ENCODE assay signal across 11 mouse cellular contexts in the genomic region with DNA sequence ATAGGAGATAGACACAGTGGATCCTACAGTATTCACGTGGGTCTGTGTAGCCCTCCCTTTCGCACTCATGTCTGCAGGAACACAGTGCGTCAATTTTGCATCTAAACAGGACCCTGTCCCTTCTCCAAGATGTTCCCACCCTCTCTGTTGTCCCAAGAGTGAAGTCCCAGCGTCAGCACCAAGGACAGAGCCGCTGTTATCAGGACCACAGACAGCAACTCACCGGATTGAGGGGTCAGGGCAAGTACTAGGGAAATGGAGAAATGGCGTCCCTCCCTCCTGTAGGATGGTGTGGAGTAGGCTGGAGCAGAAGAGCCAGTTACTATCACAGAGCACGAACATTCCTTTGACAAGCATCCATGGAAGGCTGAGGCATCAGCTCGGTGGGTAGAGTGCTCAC. TPM values are rescaled to one million over a fixed set of nuclear protein-coding genes. Genes with fewer than 3 reads are reported as not detected.
DNase-seq lines count a peak whose midpoint lies in the region; ATAC-seq and TF ChIP-seq lines count a peak whose summit lies in the region.
"Had no signal": no experiment of that assay in that cellular context is flagged by ENCODE, and none has a peak within 500 bp of the region (broad histone marks: within the 10 kb centered on the region; RNA-seq: fewer than 3 reads in every experiment).

No protein-coding gene starts in this region.

- WGBS in kidney, embryonic 16.5 days = 23% methylated on average over 9 of the region's 9 CpGs

- H3K4me2 ChIP-seq in kidney, embryonic 16.5 days (replicated peaks; ENCODE audit: low read depth, low read length) = no peak overlapping the region

- no peaks in the 10 kb centered on the region for H3K36me3 ChIP-seq in kidney, embryonic 16.5 days (ENCODE audit: insufficient read depth, low read length)
- no peaks in the 10 kb centered on the region for H3K36me3 ChIP-seq in ES-Bruce4 (ENCODE audit: control insufficient read depth, insufficient read depth, low read length, poor library complexity, severe bottlenecking)

- H3K9me3 ChIP-seq in kidney, embryonic 16.5 days (ENCODE audit: low read length) = no peaks in the 10 kb centered on the region
- no peaks in the 10 kb centered on the region for H3K9me3 ChIP-seq in ES-Bruce4 (replicated peaks; ENCODE audit: control insufficient read depth, insufficient read depth, low read length, poor library complexity, severe bottlenecking)

- TF ChIP-seq EP300 in ES-Bruce4 (IDR thresholded peaks at IDR 0.05; ENCODE audit: insufficient read depth, low read depth, low read length) = no peak

- H3K4me3 ChIP-seq in kidney, embryonic 16.5 days (ENCODE audit: low read length) = no peak overlapping the region
- H3K4me3 ChIP-seq in ES-Bruce4 (ENCODE audit: low read depth, low read length) = no peak overlapping the region
- H3K4me3 ChIP-seq in layer of hippocampus, adult 2 months = no peak overlapping the region

- peak; percentile 24 for DNase-seq in kidney, postnatal 14 days
- peak; percentile 71 for DNase-seq in adrenal gland, postnatal 14 days
- DNase-seq in left cerebral cortex, adult 18-20 months (ENCODE audit: low spot score in 2 of 2) = no peak
- no peak for DNase-seq in layer of hippocampus, adult 2 months (ENCODE audit: low spot score in 2 of 2)
- DNase-seq in cerebellum, postnatal 4 days (ENCODE audit: low spot score in 2 of 2) = no peak
- DNase-seq: gastrocnemius, postnatal 36 days; kidney, adult 2 months had no signal

- no peak for ATAC-seq in kidney, embryonic 16.5 days (ENCODE audit: low FRiP score, low TSS enrichment)
- ATAC-seq in megakaryocyte progenitor cell, adult 5-6 weeks (replicated peaks; ENCODE audit: poor library complexity) = peak; percentile 78

- no peaks in the 10 kb centered on the region for H3K27me3 ChIP-seq in kidney, embryonic 16.5 days (ENCODE audit: insufficient read depth, low read length)
- no peaks in the 10 kb centered on the region for H3K27me3 ChIP-seq in ES-Bruce4 (ENCODE audit: control insufficient read depth, insufficient read depth, low read length, poor library complexity, severe bottlenecking)

- no peaks in the 10 kb centered on the region for H3K4me1 ChIP-seq in kidney, embryonic 16.5 days (ENCODE audit: insufficient read depth, low read length)
- no peaks in the 10 kb centered on the region for H3K4me1 ChIP-seq in ES-Bruce4 (ENCODE audit: control insufficient read depth, insufficient read depth, low read length)

- TF ChIP-seq POLR2A in ES-Bruce4 (IDR thresholded peaks at IDR 0.05; ENCODE audit: insufficient read depth, low read length) = no peak

- H3K9ac ChIP-seq in kidney, embryonic 16.5 days (replicated peaks; ENCODE audit: low read length) = no peak overlapping the region
- no peak overlapping the region for H3K9ac ChIP-seq in ES-Bruce4 (ENCODE audit: low read depth, poor library complexity, severe bottlenecking)
- H3K9ac ChIP-seq: liver, embryonic 14.5 days had no signal

- H3K27ac ChIP-seq in kidney, embryonic 16.5 days (ENCODE audit: low read length) = no peak overlapping the region
- H3K27ac ChIP-seq in ES-Bruce4 (ENCODE audit: insufficient read depth, low read length) = no peak overlapping the region
- H3K27ac ChIP-seq in layer of hippocampus, adult 2 months = no peak overlapping the region
- H3K27ac ChIP-seq: liver, embryonic 14.5 days had no signal

- TF ChIP-seq CTCF in ES-Bruce4 (IDR thresholded peaks at IDR 0.05; ENCODE audit: low read depth, low read length) = peak; percentile 11
- no peak for TF ChIP-seq CTCF in layer of hippocampus, adult 2 months (conservative IDR thresholded peaks at IDR 0.05)

RNA-seq across cellular contexts. Expression of a gene that starts 10.3 kb away (rescaled TPM):
- not detected in 2 replicates for polyA plus RNA-seq in kidney, embryonic 16.5 days (2015; fragmentation: Nextera tagmentation; extraction: Ambion mirVana)
- polyA plus RNA-seq in ES-Bruce4 (2011; ENCODE audit: insufficient read depth, insufficient read length, low read depth, missing spikeins) = not detected in 2 replicates
- total RNA-seq in adrenal gland, postnatal 14 days (2021) = not detected in 2 replicates
- not detected in 2 replicates for total RNA-seq in megakaryocyte progenitor cell, adult 5-6 weeks (2015)
- not detected in 2 replicates for total RNA-seq in megakaryocyte progenitor cell, adult 5-6 weeks (2017)
- total RNA-seq in left cerebral cortex, adult 18-20 months (2021) = not detected
- not detected for total RNA-seq in layer of hippocampus, adult 2 months (2021)
- total RNA-seq: gastrocnemius, postnatal 36 days had no signal
- polyA plus RNA-seq: kidney, adult 2 months; liver, embryonic 14.5 days had no signal

RNA-seq across cellular contexts. Expression of a gene that starts 10.8 kb away (rescaled TPM):
- 4.4 and 4.9 TPM in 2 replicates for polyA plus RNA-seq in kidney, embryonic 16.5 days (2015; fragmentation: Nextera tagmentation; extraction: Ambion mirVana)
- 1.4 and 1.8 TPM in 2 replicates for polyA plus RNA-seq in ES-Bruce4 (2011; ENCODE audit: insufficient read depth, insufficient read length, low read depth, missing spikeins)
- total RNA-seq in adrenal gland, postnatal 14 days (2021) = 4.9 and 7.3 TPM in 2 replicates
- total RNA-seq in megakaryocyte progenitor cell, adult 5-6 weeks (2015) = 20.5 and 28.0 TPM in 2 replicates
- 48.6 and 57.7 TPM in 2 replicates for total RNA-seq in megakaryocyte progenitor cell, adult 5-6 weeks (2017)
- total RNA-seq in left cerebral cortex, adult 18-20 months (2021) = under 1 TPM; 0.19 to 0.45 TPM
- under 1 TPM; 0.64 to 0.67 TPM for total RNA-seq in layer of hippocampus, adult 2 months (2021)

RNA-seq across cellular contexts. Expression of a gene that starts 25.5 kb away (rescaled TPM):
- polyA plus RNA-seq in kidney, embryonic 16.5 days (2015; fragmentation: Nextera tagmentation; extraction: Ambion mirVana) = 0.19 and 0.42 TPM in 2 replicates
- polyA plus RNA-seq in ES-Bruce4 (2011; ENCODE audit: insufficient read depth, insufficient read length, low read depth, missing spikeins) = not detected in 2 replicates
- total RNA-seq in adrenal gland, postnatal 14 days (2021) = not detected in 2 replicates
- not detected in 2 replicates for total RNA-seq in megakaryocyte progenitor cell, adult 5-6 weeks (2015)
- not detected in 2 replicates for total RNA-seq in megakaryocyte progenitor cell, adult 5-6 weeks (2017)
- not detected for total RNA-seq in left cerebral cortex, adult 18-20 months (2021)
- total RNA-seq in layer of hippocampus, adult 2 months (2021) = not detected
- total RNA-seq: gastrocnemius, postnatal 36 days had no signal
- polyA plus RNA-seq: liver, embryonic 14.5 days had no signal

RNA-seq across cellular contexts. Expression of a gene that starts 40.1 kb away (rescaled TPM):
- 28.3 and 31.9 TPM in 2 replicates for polyA plus RNA-seq in kidney, embryonic 16.5 days (2015; fragmentation: Nextera tagmentation; extraction: Ambion mirVana)
- 25.5 and 37.9 TPM in 2 replicates for polyA plus RNA-seq in ES-Bruce4 (2011; ENCODE audit: insufficient read depth, insufficient read length, low read depth, missing spikeins)
- total RNA-seq in adrenal gland, postnatal 14 days (2021) = 17.3 and 26.7 TPM in 2 replicates
- 10.8 and 18.1 TPM in 2 replicates for total RNA-seq in megakaryocyte progenitor cell, adult 5-6 weeks (2015)
- 16.0 and 20.8 TPM in 2 replicates for total RNA-seq in megakaryocyte progenitor cell, adult 5-6 weeks (2017)
- 10 to 100 TPM; 40.2 to 43.0 TPM for total RNA-seq in left cerebral cortex, adult 18-20 months (2021)
- 10 to 100 TPM; 34.6 to 43.6 TPM for total RNA-seq in layer of hippocampus, adult 2 months (2021)

RNA-seq across cellular contexts. Expression of a gene that starts 42.8 kb away (rescaled TPM):
- polyA plus RNA-seq in kidney, embryonic 16.5 days (2015; fragmentation: Nextera tagmentation; extraction: Ambion mirVana) = 12.8 and 13.9 TPM in 2 replicates
- 4.7 and 5.3 TPM in 2 replicates for polyA plus RNA-seq in ES-Bruce4 (2011; ENCODE audit: insufficient read depth, insufficient read length, low read depth, missing spikeins)
- 3.8 and 5.4 TPM in 2 replicates for total RNA-seq in adrenal gland, postnatal 14 days (2021)
- total RNA-seq in megakaryocyte progenitor cell, adult 5-6 weeks (2015) = 2.5 and 3.6 TPM in 2 replicates
- total RNA-seq in megakaryocyte progenitor cell, adult 5-6 weeks (2017) = 2.7 and 5.0 TPM in 2 replicates
- total RNA-seq in left cerebral cortex, adult 18-20 months (2021) = 10 to 100 TPM; 12.2 to 14.1 TPM
- 10 to 100 TPM; 16.6 to 17.5 TPM for total RNA-seq in layer of hippocampus, adult 2 months (2021)

Comparison
In these comparisons a context has a peak if more than half of its experiments do, and no peak if none do; other contexts are left out.
1. DNase-seq: peak in kidney, postnatal 14 days (single experiment) and adrenal gland, postnatal 14 days (single experiment); none in left cerebral cortex, adult 18-20 months (0 of 2), layer of hippocampus, adult 2 months (0 of 2) and cerebellum, postnatal 4 days (0 of 2).